Mouse (Mus musculus): Measurements from ENCODE around the gene Shkbp1. TPM values are rescaled to one million over a fixed set of nuclear protein-coding genes. Genes with fewer than 3 reads are reported as not detected.
A peak's percentile ranks its signal among the peaks of the same experiment; 100 is the strongest.

Shkbp1 gene
- polyA plus RNA-seq, 1 experiment from 2014 or later = 34.1 TPM

DNA sequence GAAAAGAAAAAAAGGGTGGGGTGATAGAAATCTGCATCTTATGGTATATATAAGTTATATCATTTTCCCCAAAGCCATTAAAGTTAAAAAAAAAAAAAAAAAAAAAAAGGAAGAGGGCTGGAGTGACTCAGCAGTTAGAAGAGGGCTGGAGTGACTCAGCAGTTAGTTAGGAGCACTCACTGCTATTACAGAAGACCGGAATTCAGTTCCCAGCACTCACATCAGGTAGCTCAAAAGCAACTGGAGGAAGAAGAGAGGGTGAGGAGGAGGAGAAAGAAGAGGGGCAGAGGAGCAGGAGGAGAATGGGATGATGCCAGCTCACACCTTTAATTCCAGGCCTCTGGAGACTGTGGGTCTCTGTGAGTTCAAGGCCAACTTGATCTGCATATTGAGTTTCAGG lies 27.4 kb upstream of the Shkbp1 start:
- H3K27ac ChIP-seq = no peak overlapping the region
- no peak overlapping the region for H3K9ac ChIP-seq (ENCODE audit: low read depth, low read length)
- H3K9me3 ChIP-seq (replicated peaks; ENCODE audit: low read length) = no peaks in the 10 kb centered on the region
- H3K36me3 ChIP-seq (ENCODE audit: insufficient read depth, low read length) = no peaks in the 10 kb centered on the region
- H3K4me1 ChIP-seq (replicated peaks; ENCODE audit: insufficient read depth, low read length) = no peaks in the 10 kb centered on the region
- no peak for ATAC-seq (replicated peaks; ENCODE audit: low FRiP score, low read depth)
- H3K4me3 ChIP-seq (replicated peaks; ENCODE audit: low read depth, low read length) = no peak overlapping the region
- 85% methylated on average over 1 of the region's 1 CpGs for WGBS
- no peaks in the 10 kb centered on the region for H3K27me3 ChIP-seq (ENCODE audit: insufficient read depth, low read length)
- H3K4me2 ChIP-seq (ENCODE audit: low read length) = no peak overlapping the region
- TF ChIP-seq CTCF (IDR thresholded peaks at IDR 0.05; ENCODE audit: low read depth) = no peak
- DNase-seq (ENCODE audit: low spot score) = no peak

DNA sequence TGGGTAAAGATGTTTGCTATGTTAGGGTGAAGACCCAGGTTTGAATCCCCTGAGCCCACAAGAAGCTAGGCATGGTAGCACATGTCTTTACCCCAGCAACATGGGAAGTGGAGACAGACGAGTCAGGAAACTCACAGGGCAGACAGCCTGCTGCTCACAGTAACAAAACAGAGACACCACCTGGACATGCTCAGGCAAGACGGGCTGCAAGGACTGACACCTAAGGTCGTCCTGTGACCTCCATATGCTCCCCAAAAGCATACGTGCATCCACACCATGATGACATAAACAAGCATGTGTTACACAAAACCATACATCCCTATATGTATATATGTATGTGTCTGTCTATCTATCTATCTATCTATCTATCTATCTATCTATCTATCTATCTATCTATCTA lies 25.7 kb upstream of the Shkbp1 start:
- no peak overlapping the region for H3K27ac ChIP-seq
- no peaks in the 10 kb centered on the region for H3K4me1 ChIP-seq (replicated peaks; ENCODE audit: insufficient read depth, low read length)
- H3K9ac ChIP-seq (ENCODE audit: low read depth, low read length) = no peak overlapping the region
- H3K4me3 ChIP-seq (replicated peaks; ENCODE audit: low read depth, low read length) = no peak overlapping the region
- H3K9me3 ChIP-seq (replicated peaks; ENCODE audit: low read length) = no peaks in the 10 kb centered on the region
- DNase-seq (ENCODE audit: low spot score) = no peak
- no peak for TF ChIP-seq CTCF (IDR thresholded peaks at IDR 0.05; ENCODE audit: low read depth)
- ATAC-seq (replicated peaks; ENCODE audit: low FRiP score, low read depth) = no peak
- H3K27me3 ChIP-seq (ENCODE audit: insufficient read depth, low read length) = no peaks in the 10 kb centered on the region
- no peaks in the 10 kb centered on the region for H3K36me3 ChIP-seq (ENCODE audit: insufficient read depth, low read length)
- no peak overlapping the region for H3K4me2 ChIP-seq (ENCODE audit: low read length)
- 40% methylated on average over 4 of the region's 4 CpGs for WGBS

DNA sequence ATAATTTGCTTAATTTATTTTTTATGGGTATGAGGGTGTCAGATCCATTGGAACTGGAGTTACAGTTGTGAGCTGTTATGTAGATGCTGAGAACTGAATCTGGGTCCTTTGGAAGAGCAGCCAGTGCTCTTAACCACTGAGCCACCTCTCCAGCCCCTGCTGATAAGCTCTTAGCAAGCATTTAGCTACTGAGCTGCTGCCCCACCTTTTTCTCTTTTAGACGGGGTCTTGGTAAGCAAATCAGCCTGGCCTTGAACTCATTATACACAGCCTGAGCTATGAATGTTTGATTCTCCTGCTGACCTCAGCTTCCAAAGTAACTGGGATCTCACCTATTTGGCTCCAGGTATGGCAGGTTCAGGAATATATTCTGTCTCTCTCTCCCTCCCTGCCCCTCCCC lies 25.2 kb upstream of the Shkbp1 start:
- no peak for TF ChIP-seq CTCF (IDR thresholded peaks at IDR 0.05; ENCODE audit: low read depth)
- H3K4me3 ChIP-seq (replicated peaks; ENCODE audit: low read depth, low read length) = no peak overlapping the region
- H3K27ac ChIP-seq = no peak overlapping the region
- no peaks in the 10 kb centered on the region for H3K9me3 ChIP-seq (replicated peaks; ENCODE audit: low read length)
- no peak for ATAC-seq (replicated peaks; ENCODE audit: low FRiP score, low read depth)
- no peak overlapping the region for H3K4me2 ChIP-seq (ENCODE audit: low read length)
- no peaks in the 10 kb centered on the region for H3K36me3 ChIP-seq (ENCODE audit: insufficient read depth, low read length)
- DNase-seq (ENCODE audit: low spot score) = no peak
- no peaks in the 10 kb centered on the region for H3K4me1 ChIP-seq (replicated peaks; ENCODE audit: insufficient read depth, low read length)
- H3K9ac ChIP-seq (ENCODE audit: low read depth, low read length) = no peak overlapping the region
- WGBS = 24% methylated on average over 1 of the region's 1 CpGs
- 0 out of 2 replicates have a peak, but pooled peaks cover under 1% of the 10 kb centered on the region for H3K27me3 ChIP-seq (ENCODE audit: insufficient read depth, low read length)

DNA sequence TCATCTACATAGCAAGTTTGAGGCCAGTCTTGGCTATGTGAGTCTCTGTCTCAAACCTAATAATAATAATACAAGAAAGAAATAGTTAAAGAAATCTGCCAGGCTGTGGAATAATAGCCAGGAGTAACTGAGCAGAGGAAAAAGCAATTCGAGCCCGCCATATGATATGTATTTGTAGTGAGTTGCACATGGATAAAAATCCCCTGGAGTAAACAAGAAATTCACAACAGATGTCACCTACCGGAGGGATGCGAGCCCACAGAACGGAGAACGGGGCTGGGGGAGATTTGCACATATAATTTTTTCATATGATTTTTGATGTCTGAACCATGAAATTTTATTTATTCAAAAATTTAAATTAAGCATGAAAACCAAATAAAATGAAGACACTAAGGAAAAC lies 24.0 kb upstream of the Shkbp1 start:
- peaks cover 10% of the 10 kb centered on the region for H3K27me3 ChIP-seq (ENCODE audit: insufficient read depth, low read length)
- no peak overlapping the region for H3K9ac ChIP-seq (ENCODE audit: low read depth, low read length)
- no peaks in the 10 kb centered on the region for H3K4me1 ChIP-seq (replicated peaks; ENCODE audit: insufficient read depth, low read length)
- WGBS = 82% methylated on average over 6 of the region's 6 CpGs
- no peaks in the 10 kb centered on the region for H3K36me3 ChIP-seq (ENCODE audit: insufficient read depth, low read length)
- DNase-seq (ENCODE audit: low spot score) = no peak
- no peaks in the 10 kb centered on the region for H3K9me3 ChIP-seq (replicated peaks; ENCODE audit: low read length)
- ATAC-seq (replicated peaks; ENCODE audit: low FRiP score, low read depth) = no peak
- no peak overlapping the region for H3K4me3 ChIP-seq (replicated peaks; ENCODE audit: low read depth, low read length)
- TF ChIP-seq CTCF (IDR thresholded peaks at IDR 0.05; ENCODE audit: low read depth) = no peak
- H3K4me2 ChIP-seq (ENCODE audit: low read length) = no peak overlapping the region
- H3K27ac ChIP-seq = no peak overlapping the region

DNA sequence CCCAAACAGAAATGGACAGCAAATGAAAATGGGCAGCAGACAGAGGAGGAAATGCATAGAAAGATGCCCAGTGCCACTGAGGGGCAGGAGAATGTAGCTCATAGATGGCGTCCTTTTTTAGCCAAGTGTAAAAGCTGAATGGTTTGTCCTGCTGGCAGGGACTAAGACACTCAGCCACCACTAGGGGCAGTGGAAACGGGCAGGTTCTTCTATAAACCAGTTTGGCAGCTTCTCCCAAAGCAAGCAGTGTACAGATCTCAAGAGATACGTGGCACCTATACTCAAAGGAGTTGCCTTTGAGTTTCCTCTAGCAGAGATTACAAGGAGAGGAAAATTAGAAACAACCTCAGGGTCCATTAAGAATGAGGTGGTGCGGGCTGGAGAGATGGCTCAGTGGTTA lies 22.6 kb upstream of the Shkbp1 start:
- peak; percentile 77 for TF ChIP-seq CTCF (IDR thresholded peaks at IDR 0.05; ENCODE audit: low read depth)
- peaks cover 20% of the 10 kb centered on the region for H3K27me3 ChIP-seq (ENCODE audit: insufficient read depth, low read length)
- H3K36me3 ChIP-seq (ENCODE audit: insufficient read depth, low read length) = no peaks in the 10 kb centered on the region
- no peak overlapping the region for H3K4me2 ChIP-seq (ENCODE audit: low read length)
- no peak overlapping the region for H3K27ac ChIP-seq
- ATAC-seq (replicated peaks; ENCODE audit: low FRiP score, low read depth) (peak; percentile 59; the same call in 1 of the 2 replicates), DNase-seq (ENCODE audit: low spot score) (peak; percentile 75)
- no peaks in the 10 kb centered on the region for H3K9me3 ChIP-seq (replicated peaks; ENCODE audit: low read length)
- no peak overlapping the region for H3K9ac ChIP-seq (ENCODE audit: low read depth, low read length)
- H3K4me1 ChIP-seq (replicated peaks; ENCODE audit: insufficient read depth, low read length) = no peaks in the 10 kb centered on the region
- WGBS = 20% methylated on average over 4 of the region's 4 CpGs
- no peak overlapping the region for H3K4me3 ChIP-seq (replicated peaks; ENCODE audit: low read depth, low read length)

DNA sequence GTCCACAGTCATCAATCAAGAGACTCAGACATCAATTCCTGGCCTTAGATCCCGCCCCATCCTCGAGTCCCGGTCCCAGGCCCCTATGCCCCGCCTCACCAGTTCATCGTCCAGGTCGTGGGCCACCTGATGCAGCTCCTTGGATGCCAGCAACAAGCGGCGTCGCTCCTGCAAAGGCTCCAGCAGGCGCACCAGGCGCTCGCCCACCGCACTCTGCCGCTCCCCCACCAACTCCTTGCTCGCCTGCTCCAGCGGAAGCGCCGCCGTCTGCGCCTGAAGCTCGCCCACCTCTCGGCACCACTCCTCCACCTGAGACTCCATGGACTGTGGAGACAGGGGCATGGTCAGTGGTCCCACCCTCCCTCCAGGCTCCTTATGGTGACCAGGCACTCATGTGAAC lies 19.5 kb upstream of the Shkbp1 start:
- H3K4me1 ChIP-seq (replicated peaks; ENCODE audit: insufficient read depth, low read length) = no peaks in the 10 kb centered on the region
- H3K4me3 ChIP-seq (replicated peaks; ENCODE audit: low read depth, low read length) = no peak overlapping the region
- H3K4me2 ChIP-seq (ENCODE audit: low read length) = no peak overlapping the region
- H3K27ac ChIP-seq = no peak overlapping the region
- H3K9ac ChIP-seq (ENCODE audit: low read depth, low read length) = no peak overlapping the region
- H3K9me3 ChIP-seq (replicated peaks; ENCODE audit: low read length) = no peaks in the 10 kb centered on the region
- WGBS = 2% methylated on average over 22 of the region's 22 CpGs
- peaks cover 45% of the 10 kb centered on the region for H3K27me3 ChIP-seq (ENCODE audit: insufficient read depth, low read length)
- H3K36me3 ChIP-seq (ENCODE audit: insufficient read depth, low read length) = no peaks in the 10 kb centered on the region
- no peak for ATAC-seq (replicated peaks; ENCODE audit: low FRiP score, low read depth)
- no peak for DNase-seq (ENCODE audit: low spot score)
- TF ChIP-seq CTCF (IDR thresholded peaks at IDR 0.05; ENCODE audit: low read depth) = no peak
